Mouse (Mus musculus): ENCODE data around the gene Gm49320.
A peak's percentile ranks its signal among the peaks of the same experiment; 100 is the strongest.

Gm49320 gene

DNA sequence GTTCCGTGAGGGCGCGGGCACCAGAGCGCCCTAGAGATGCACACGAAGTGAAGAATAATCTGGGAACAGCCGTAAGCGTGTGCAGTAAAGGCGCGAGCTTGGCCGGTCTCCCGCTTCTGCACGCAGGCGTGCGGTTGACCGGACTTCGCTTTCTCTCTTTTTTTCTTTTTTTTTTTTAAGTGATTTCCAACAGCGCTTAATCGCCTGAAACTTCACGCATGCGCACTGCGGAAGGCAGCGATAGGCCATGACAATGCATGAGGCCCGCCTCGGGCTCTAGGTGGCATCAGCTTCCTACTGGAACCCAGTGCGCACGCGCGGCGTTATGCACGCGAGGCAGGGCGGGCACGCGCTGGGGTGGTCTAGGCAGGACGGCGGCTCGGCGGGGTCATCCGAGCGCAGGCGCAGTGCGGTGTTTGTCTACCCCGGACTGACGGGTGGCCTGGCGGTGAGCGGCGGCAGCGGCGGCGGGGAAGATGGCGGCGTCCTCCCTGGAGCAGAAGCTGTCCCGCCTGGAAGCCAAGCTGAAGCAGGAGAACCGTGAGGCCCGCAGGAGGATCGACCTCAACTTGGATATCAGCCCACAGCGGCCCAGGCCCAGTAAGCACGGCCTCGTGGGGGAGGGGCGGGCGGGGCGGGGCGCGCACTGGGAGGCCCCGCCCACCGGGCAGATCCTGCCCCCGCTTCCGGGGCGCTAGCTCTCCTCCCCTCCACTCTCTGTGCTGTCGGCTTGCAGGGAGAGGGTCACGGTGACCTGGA lies at the start of gene Gm49320, which contains the start of gene Map2k7:
Gene Gm49320, plus strand, starts transcription at position 432 of the 759 bp plus-strand sequence.
Gene Map2k7, plus strand, starts transcription at position 307 of the 759 bp plus-strand sequence.
- DNase-seq (ENCODE audit: low spot score) = peak; percentile 100

DNA sequence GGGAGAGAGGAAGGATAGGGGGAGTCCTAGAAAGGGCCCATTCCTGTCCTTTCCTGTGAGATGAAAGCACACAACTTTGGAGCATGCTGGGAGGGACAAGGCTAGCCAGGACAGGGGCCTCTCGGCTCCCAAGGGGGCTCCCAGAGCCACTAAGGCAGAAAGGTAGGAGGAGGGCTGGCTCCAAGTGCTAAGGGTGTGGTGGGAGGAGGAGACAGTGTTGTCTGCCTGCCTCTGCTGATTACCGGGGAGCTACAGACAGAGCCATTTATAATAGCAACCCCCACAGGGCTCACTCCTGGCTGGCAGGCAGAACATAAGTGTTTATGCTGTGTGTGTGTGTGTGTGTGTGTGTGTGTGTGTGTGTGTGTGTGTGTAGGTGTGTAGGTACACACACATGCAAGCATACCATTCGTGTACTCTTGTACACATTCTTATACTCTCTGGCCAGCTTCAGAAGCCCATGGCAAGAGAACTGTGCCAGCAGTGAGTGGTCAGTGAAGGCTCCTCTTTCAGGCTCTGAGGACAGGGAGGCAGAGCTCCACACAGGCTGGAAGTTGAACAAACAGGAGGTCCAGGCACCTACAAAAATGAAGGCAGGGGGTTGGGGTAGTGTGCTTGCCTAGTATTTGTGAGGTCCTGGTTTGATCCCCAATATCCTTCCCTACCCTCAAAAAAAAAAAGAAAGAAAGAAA lies 49.5 kb upstream of the Gm49320 start:
- DNase-seq (ENCODE audit: low spot score) = no peak

DNA sequence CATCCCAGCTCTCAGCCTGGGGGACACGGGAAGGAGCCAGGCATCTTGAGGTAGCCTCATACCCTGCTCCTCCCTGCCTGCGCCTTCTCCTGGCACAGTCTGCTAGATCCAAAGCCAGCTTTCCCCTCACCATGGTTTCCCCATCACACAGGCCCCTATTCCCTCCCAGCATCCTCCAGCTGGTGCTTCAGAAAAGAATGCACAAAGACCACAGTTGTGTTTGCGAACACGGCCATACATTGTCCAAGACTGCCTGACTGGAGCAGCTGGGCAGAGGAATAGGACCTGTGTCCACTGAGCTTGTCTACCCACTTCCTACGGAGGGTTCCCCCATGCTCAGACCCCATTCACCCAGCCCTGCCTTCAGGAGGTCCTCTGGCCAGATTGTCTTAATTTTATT lies 46.4 kb upstream of the Gm49320 start:
- no peak for DNase-seq (ENCODE audit: low spot score)

DNA sequence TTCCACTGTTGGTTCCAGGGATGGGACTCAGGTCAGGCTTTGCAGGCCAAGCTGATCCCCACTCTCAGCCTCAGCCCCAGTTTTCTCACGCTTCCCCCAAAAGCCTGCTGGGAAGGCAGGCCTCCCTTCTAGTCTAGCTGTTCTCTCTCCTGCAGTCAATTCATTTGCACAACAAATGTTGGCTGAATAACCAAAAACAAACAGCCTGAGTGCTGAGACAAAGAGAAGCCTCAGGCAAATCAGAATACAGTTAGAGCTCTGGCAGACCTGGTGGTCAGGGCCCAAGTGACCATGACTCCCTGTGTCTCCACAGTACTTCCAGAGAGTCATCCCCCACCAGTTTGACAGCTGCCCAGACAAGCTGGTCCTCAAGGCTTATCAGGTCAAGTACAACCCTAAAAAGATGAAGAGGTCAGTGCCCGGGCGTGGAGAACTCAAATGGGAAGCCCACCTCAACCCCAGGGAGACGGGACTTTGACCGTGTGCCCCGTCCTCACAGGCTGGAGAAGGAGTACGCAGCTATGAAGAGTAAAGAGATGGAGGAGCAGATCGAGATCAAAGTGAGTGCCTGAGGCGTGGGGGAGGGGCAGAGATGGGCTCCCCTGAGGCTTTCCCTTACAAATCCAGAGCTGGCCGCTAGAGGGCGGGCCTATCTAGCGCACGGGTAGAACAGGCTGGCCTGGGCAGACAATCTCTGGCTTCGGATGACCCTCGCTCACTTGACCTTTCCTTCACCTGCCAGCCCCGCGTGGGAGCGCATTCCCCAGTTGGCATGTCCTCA lies 45.7 kb upstream of the Gm49320 start:
- DNase-seq (ENCODE audit: low spot score) = peak; percentile 94

DNA sequence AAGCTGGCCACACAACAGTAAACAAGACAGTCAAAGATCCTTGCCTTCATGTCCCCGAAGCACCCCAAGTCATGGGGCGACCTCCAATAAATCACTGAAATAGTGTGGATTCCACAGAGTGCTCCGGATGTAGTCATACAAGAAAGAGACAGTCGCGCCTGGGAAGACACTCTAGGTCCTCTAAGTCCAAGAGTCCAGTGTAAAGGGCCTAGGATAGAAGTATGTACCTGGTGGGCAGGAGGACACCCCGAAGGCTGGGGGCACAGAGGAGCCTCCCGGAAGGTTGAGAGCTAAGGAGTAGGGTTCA lies 45.1 kb upstream of the Gm49320 start:
- no peak for DNase-seq (ENCODE audit: low spot score)

DNA sequence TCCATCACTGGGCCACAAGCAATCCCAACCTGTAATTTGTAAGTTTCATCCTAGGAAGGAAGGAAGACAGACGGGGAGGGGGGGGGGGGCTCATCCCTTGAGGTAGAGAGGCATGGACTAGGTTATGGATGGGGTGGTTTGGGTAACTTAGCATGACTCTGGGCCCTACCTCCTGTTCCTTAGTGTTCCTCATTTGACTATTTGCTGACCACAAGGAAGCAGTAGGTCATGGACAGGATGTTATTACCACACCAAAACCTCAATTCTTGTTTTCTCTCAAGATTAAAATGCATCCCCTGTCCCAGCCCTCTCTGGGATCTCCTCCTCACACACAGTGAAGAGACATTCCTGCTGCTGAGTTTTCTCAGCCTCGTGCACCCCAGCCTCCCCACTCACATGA lies 37.3 kb upstream of the Gm49320 start:
- DNase-seq (ENCODE audit: low spot score) = no peak

DNA sequence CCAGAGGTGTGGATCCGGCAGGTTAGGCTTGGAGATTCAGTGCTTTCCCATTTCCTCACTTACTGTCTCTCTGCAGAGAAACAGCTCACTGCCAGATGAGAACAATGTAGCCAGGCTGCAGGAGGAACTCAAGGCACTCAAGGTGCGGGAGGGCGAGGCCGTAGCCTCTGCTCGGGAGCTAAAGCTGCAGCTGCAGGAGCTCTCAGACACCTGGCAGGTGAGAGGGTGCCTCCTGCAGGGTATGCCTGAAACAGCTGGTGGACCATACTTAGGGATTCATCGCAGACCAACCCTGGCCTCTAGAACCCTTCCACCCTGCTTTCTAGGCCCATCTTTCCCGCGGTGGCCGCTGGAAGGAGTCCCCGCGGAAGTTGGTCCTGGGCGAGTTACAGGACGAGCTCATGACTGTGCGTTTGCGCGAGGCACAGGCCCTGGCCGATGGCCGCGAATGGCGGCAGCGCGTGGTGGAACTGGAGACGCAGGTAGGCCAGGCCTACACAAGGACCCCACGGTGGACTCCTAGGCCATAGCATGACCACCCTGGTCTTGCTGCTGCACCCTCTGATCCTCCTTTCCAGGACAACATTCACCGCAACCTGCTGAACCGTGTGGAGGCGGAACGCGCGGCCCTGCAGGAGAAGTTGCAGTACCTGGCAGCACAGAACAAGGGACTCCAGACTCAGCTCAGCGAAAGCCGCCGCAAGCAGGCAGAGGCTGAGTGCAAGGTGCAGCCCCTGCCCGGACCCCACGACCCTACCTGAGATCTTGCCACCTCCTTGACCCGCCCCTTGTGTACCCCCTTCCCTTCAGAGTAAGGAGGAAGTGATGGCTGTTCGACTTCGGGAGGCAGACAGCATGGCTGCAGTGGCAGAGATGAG lies 33.2 kb upstream of the Gm49320 start:
- DNase-seq (ENCODE audit: low spot score) = no peak

DNA sequence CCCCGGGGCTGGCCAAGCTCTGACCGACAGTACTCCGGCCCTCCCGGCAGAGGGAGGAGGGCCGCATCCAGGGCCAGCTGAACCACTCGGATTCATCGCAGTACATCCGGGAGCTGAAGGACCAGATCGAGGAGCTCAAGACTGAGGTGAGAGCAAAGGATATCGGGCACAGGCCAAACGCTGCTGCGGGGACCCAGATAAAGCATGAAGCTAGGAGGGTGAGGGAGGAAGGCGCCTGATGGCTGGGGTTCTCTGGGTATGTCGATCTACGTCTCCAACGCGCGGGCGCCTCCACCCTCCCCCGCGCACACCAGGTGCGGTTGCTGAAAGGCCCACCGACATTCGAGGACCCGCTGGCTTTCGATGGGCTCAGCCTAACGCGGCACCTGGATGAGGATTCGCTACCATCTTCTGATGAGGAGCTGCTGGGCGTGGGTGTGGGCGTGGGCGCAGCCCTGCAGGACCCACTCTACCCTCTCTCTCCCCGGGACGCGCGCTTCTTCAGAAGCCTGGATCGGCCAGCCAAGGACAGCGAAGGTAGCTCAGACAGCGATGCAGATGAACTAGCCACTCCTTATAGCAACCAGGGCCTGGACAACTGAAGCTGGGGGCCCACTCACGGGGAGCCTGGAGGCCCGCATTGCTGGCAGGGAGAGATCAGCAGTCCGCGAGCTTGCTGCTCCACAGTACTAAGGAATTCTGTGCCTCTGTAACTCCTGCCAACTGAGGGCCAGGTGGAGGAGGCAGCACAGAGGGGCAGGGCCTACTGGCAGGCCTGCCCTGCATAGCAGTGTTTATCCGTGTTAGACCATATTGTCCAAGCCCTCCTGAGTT lies 32.3 kb upstream of the Gm49320 start:
- peak; percentile 24 for DNase-seq (ENCODE audit: low spot score)

DNA sequence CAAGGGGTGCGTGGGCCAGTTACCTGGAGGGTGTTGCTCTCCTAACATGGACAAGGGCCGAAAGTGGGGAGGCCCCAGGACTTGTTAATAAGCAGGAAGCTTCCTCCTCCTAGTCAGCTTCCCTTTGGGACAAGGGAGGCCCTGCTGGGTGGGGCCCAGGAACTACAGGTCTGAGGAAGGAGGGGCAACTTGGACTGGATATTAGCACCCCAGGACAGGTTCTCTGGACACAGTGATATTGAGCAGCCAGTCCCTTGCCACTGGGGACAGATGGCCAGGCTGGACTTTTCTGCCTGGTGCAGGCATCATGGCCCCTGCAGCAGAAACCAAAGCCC lies 31.7 kb upstream of the Gm49320 start:
- DNase-seq (ENCODE audit: low spot score) = no peak

DNA sequence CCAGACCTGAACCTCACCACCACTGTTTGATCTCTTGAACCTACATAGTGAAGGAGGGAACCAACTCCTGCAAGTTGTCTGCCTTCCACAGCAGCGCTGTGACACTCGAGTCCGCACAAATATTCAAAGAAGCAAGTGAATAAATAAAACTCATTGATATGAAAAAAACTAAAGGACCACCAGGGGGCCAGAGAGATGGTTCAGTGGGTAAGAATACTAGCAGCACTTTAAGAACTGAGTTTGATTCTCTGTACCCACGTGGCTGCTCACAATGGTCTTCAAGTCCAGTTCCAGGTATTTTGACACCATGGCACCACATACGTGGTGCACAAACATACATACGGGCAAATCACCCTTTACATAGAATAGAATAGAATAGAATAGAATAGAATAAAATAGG lies 27.6 kb upstream of the Gm49320 start:
- no peak for DNase-seq (ENCODE audit: low spot score)

DNA sequence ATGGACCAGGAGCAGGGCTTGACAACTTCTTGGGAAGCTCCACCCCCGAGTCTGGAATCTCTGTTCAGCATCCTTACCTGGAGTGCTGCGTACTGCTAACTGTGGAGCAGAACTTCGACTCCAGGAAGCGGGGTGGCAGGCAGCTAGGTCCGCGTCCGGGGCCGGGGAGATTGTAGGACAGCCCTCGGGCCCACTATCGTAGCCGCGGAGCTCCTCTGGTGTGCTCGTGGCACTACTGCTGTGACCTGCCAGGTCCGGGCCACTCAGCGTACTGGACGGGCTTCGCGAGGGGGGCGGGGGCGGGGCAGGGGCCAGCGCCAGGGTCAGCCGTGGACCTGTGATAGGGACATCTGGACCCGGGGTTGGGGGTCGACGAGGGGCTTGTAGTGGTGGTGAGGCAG lies 25.9 kb upstream of the Gm49320 start:
- DNase-seq (ENCODE audit: low spot score) = no peak

DNA sequence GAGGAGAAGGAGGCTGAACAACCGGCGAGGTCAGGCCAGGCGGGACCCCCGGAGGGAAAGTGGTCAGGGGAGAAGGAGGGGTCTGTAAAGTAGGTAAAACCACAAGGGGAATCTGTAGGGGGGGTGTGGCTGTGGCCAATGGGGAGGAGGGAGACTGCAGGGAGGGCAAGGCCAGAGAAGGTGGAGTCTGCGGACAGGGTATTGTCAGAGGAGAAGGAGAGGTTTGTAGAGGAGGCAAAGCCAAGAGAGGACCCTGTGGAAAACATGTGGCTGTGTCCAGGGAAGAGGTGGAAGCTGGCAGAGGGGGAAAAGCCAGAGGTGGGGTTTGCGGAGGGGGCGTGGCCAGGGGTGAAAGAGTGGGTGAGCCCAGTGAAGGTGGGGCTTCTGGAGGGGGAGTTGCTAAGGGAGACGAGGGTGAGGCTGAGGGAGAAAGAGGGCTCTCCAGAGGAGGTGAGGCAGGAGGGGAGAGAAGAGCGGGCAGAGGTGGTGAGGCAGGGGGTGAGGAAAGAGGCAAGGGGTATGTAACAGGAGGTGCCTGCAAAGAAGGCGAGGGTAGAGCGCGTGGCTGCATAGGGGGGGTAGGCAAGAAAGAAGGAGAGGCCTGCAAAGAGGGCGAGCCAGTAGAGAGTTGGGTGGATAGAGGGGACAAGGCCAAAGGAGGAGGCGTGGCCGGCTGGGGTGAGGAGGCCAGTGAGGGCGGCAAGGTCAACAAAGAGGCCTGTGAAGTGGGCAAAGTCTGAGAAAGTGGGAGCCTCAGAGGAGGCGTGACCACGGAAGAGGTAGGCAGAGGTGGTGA lies 25.3 kb upstream of the Gm49320 start:
- peak; percentile 59 for DNase-seq (ENCODE audit: low spot score)

DNA sequence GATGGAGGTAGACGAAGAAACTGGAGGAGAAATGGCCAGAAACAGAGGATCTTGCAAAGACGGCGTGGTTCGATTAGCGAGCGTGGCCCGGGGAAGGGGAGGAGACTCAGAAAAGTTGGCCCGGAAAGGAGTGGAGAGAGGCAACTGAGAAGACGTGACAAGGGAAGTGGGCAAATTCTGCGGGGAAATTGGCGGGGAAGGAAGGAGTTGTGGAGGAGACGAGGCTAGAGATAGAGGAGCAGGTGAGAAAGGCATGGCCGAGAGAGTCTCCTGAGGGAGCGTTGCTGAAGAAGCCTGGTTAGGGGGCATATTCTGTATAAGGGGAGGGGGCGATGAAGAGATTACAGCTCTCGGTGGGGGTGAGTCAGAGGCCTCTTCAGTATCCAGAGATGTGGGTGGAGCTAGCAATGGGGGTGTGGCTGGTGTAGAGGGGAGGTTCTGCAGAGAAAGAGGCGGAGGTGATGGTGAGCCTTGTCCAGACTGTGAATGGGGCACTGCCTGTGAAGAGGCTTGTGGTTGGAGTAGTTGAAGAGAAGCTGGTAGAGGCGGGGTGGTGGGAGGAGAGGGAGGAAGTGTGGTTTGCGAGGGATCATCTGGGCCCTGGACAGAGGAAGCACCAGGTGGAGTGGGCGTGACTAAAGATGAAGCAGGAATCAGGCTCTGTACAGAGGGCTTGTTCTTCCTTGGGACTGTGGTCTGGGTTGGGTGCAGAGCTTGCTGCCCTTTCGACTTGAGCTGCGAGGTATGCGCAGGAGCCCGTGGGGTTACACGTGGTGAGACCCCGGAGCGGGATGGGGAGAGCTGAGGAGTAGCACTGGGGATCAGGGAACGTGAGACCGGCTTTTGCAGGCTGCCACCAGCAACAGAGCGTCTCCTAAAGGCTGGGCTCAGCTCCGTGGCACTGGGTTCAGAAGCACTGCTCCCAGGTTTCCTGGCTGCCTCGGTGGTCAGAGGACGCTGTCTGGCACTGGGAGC lies 24.4 kb upstream of the Gm49320 start:
- peak; percentile 63 for DNase-seq (ENCODE audit: low spot score)

DNA sequence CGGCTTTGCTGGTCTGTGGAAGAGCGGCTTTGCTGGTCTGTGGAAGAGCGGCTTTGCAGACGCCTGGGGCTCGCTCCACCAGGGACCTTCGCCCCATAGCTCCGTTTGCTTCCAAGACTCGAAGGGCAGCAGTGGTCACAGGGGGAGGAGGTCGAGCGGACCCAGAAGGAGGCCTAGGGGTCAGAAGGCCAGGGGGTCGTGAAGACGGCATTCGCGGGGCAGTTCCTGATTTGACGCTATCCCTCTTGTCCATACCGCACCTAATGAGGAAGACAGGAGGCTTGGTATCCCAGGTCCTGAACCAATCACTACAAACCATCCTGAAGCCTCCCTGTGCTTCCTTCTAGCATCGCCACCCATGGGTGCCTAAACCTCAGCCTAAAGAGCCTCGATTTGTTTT lies 22.4 kb upstream of the Gm49320 start:
- peak; percentile 17 for DNase-seq (ENCODE audit: low spot score)

DNA sequence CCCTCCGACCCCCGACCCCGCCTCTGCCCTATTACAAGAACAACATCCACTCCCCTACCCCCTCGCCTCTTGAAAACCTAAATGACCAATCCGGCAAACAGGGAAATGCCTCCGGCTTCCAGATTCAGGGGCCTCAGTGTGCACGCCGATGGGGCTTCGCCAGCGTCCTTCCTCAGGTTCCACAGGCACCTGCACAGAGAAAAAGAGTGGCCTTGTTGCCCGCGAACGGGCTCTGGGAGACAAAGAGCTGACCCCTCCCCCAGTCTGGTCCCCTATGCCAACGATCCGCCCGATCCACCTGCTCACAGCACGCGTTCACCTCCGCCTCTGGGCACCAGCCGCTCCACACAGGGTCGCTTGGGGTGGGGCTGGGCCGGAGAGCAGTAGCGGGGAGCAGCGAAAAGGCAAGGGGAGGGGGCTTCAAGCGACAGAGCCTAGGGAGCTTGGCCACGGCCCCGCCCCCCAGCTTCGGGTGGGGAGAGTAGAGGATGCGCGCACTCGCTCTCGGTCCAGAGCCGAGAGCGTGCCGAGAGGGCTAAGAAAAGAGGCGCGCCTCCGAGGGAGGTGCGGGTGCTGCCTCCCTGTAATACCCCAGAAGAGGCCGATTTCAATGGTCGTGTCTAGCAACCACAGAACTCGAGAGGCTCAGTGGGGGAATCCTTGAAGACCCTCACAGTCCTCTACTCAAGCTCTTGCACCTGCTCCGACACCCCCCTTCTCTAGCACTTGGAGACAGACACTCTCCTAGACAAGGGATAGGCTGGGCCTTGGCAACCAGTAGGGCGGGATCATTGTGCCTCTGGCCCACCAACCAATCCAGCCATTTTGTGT lies 21.7 kb upstream of the Gm49320 start, which contains the start of gene Prr36:
Gene Prr36, minus strand, starts transcription at position 669 of the 831 bp plus-strand sequence.
- peak; percentile 84 for DNase-seq (ENCODE audit: low spot score)

DNA sequence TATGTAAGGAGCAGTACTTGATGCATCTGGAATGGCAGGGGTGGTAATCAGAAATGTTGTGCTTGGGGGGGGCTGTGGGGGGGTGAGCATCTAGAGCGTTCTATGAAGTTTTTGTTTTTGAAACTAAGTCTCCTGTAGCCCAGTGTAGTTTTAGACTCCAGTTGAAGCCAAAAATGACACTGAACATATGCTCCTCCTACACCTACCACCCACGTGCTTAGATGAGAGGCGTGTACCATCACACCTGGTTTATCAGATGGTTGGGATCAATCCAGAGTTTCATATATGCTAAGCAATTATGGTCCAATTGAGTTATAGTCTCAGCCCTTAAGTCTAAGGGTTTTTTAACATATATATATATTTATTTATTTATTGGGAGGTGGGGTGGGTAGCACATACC lies 19.0 kb upstream of the Gm49320 start:
- DNase-seq (ENCODE audit: low spot score) = no peak

DNA sequence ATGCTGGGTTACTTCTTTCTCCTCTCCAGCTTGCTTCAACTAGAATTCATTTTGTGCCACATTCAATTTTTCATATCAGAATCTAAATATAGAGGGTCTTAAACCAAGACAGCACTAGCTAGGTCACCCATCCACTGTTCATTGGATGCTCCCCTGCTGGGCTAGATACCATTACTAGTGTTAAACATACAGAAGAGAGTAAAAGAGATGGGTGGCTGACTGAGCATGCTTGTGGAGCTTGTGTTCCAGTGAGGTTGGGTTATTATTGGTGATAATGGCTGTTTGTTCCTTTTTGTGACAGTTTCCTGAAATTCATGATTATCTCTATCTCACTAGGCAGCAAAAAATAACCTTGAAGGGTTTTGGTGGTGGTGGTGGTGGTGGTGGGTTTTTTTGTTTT lies 16.6 kb upstream of the Gm49320 start:
- no peak for DNase-seq (ENCODE audit: low spot score)

DNA sequence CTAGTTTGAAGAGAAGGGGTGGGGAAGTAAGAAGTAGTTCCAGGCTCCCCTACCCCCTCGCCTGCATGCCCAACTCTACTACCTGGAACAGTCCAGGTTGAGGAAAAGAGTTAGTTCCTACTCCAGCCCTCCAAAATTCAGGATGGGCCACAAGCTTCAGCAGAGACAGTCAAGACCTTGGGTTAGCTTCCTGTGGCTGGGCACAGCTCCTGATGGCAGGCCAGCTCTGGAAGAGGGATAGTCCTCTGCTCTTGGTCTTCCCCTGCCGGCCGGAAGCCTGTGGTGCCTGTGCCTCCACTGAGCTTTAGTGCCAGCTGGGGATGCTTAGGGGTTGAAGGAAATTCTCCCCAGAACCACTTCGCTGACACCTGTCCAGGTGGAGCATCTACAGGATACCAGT lies 12.3 kb upstream of the Gm49320 start:
- no peak for DNase-seq (ENCODE audit: low spot score)

Data from retina, embryonic 14.5 days (tissue).